Mouse (Mus musculus): ENCODE measurements around the gene Osbp2. TPM values are rescaled to one million over a fixed set of nuclear protein-coding genes. Genes with fewer than 3 reads are reported as not detected.
"Not testable (repeated sequence)": the region's sequence is repeated elsewhere in the genome, so short reads cannot be mapped to it uniquely, and the experiment has no call there.

Osbp2 gene
- polyA plus RNA-seq (2016; fragmentation: Nextera tagmentation; extraction: Ambion mirVana): 5.5 and 7.6 TPM in 2 replicates

DNA sequence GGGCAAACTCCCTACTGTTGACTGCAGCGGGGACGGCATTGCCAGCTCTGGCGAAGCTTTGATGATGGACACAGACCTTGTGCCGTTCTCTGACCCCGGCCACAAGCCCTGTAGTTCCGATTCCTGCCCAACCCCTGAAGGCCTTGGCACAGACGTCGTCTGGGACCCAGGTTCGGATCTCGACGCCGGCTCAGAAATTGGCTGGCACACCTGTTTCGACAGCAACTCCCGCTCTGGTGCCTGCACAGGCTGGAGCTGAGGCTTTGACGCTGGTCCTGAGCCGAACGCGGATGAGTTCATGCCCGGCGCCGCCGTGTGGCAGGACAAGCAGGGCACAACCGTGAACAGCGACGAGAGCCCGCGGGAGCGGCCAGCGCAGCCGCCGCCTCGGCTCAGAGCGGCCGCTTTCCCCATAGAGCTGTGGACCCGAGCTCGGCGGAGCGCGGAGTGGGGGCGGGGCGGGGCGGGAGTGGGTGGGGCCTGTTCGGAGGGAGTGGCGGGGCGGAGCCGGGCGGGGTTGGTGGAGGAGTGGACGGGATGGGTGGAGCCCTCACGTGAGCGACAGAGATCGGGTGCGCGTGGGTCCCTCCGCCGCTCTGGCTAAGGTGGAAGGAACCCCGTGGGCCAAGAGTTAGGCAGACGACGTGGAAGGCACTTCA lies at the start of gene Osbp2:
TSS of gene Osbp2 (minus strand) at position 450 of the 659 bp plus-strand sequence.
- Histone ChIP-seq H3K27me3 (replicated peaks) (peaks cover 5% of the 10 kb centered on the region; the same call in 1 of the 2 replicates), H3K4me2 (replicated peaks) (peak within 1 kb of the TSS; percentile 76), H3K27ac (no peak within 1 kb of the TSS), H3K36me3 (no peaks in the 10 kb centered on the region), H3K9ac (peak within 1 kb of the TSS; percentile 57), H3K4me1 (0 out of 2 replicates have a peak, but pooled peaks cover 4% of the 10 kb centered on the region), H3K9me3 (no peaks in the 10 kb centered on the region), H3K4me3 (peak within 1 kb of the TSS; percentile 42)
- ATAC-seq (ENCODE audit: low FRiP score, low read depth): peak; percentile 92
- WGBS: 4% methylated on average over 53 of the region's 58 CpGs

DNA sequence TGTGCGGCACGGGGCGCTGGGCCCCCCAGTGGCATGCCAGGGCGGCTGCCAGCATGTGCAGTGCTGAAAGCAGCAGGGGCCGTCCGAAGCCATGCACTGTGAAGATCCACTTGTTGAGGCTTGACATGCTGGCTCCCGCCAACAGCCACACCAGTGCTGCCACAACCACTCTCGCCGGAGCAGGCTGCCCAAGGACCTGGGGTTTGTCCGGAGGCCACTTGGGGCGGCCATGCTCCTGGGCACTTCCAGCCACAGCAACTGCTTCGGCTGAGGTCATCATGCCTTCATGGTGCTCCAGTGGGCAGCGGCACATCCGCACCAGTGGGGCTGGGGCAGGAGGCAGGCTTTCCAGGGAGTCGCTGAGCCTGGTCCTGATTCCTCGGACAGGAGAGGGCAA lies 49.2 kb upstream of the Osbp2 start:
- Histone ChIP-seq H3K36me3 (no peaks in the 10 kb centered on the region), H3K4me2 (replicated peaks) (peak overlapping the region; percentile 86), H3K4me1 (peaks cover 38% of the 10 kb centered on the region), H3K9me3 (no peaks in the 10 kb centered on the region), H3K9ac (peak overlapping the region; percentile 62), H3K27me3 (replicated peaks) (no peaks in the 10 kb centered on the region), H3K4me3 (peak overlapping the region; percentile 56), H3K27ac (no peak overlapping the region)
- 3% methylated on average over 16 of the region's 16 CpGs for WGBS
- peak; percentile 19 for ATAC-seq (ENCODE audit: low FRiP score, low read depth)

DNA sequence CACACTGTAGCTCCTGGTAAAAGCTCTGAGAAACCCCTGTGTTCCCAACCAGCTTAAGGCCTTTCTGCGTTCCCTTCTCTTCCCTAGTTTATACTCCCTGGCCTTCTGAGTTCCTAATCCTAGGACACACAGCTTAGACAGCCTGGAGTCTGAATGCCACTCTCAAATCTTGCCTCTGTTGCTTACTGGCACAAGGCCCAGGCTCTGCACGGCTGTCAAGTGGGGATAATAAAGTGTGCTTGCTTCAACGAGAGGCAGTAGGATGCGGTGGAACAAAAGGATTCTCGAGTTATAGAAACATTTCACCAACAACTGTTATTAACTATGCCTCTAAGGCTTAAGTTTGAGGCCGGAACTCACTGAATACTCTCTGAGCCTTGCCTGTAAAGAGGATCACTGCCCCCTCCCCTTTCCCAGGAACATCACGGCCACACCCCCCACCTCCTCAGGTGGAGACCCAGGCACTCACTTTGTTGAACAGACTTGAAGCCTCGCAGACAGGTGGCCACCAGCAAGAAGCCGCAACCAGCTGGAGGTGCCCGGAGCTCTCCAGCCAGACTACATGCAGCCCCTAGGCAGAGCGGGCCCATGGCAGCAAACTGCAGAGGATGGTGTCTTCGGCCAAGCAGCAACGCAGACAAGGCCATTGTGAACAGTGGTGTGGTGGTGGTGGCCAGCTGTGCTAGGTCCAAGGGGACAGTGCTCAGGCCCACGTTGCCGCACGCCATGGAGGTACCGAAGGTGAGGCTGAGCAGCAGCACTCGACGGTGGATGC lies 48.6 kb upstream of the Osbp2 start:
- Histone ChIP-seq H3K4me3 (peak overlapping the region; percentile 56), H3K4me2 (replicated peaks) (peak overlapping the region; percentile 86), H3K27ac (no peak overlapping the region), H3K36me3 (no peaks in the 10 kb centered on the region), H3K4me1 (peaks cover 38% of the 10 kb centered on the region), H3K9me3 (no peaks in the 10 kb centered on the region), H3K27me3 (replicated peaks) (no peaks in the 10 kb centered on the region), H3K9ac (peak overlapping the region; percentile 62; the same call in 1 of the 2 replicates)
- 16% methylated on average over 19 of the region's 19 CpGs for WGBS
- ATAC-seq (ENCODE audit: low FRiP score, low read depth): peak; percentile 11

GRCm38 (mm10) chr11:3911440-3911839 lies 47.7 kb upstream of the Osbp2 start:
- not testable (repeated sequence) for H3K27ac ChIP-seq, H3K9ac ChIP-seq
- 93% methylated on average over 6 of the region's 6 CpGs for WGBS

GRCm38 (mm10) chr11:3910513-3911310 lies 47.0 kb upstream of the Osbp2 start:
- Histone ChIP-seq H3K4me2 (replicated peaks) (peak overlapping the region; percentile 86), H3K4me3 (no peak overlapping the region; the same call in 1 of the 2 replicates), H3K9ac (peak overlapping the region; percentile 38; the same call in 1 of the 2 replicates), H3K4me1 (peaks cover 38% of the 10 kb centered on the region), H3K27ac (no peak overlapping the region), H3K27me3 (replicated peaks) (no peaks in the 10 kb centered on the region), H3K36me3 (no peaks in the 10 kb centered on the region), H3K9me3 (no peaks in the 10 kb centered on the region)
- WGBS: 57% methylated on average over 5 of the region's 5 CpGs
- no peak for ATAC-seq (ENCODE audit: low FRiP score, low read depth)

More at GRCm38 (mm10) chr11:3911440-3911839, 47.7 kb upstream of the Osbp2 start:
- peaks cover 38% of the 10 kb centered on the region for H3K4me1 ChIP-seq
- H3K27me3 ChIP-seq (replicated peaks); ATAC-seq (ENCODE audit: low FRiP score, low read depth); H3K36me3 ChIP-seq; H3K4me3 ChIP-seq; H3K9me3 ChIP-seq: not testable (repeated sequence)
- H3K4me2 ChIP-seq (replicated peaks): peak overlapping the region; percentile 86

- Histone ChIP-seq H3K36me3 (peaks cover 10% of the 10 kb centered on the region; the same call in 1 of the 2 replicates), H3K27ac (no peak overlapping the region), H3K4me2 (replicated peaks) (no peak overlapping the region), H3K9ac (no peak overlapping the region), H3K27me3 (replicated peaks) (no peaks in the 10 kb centered on the region), H3K4me3 (no peak overlapping the region), H3K9me3 (no peaks in the 10 kb centered on the region), H3K4me1 (peaks cover 36% of the 10 kb centered on the region)
- WGBS: 86% methylated on average over 4 of the region's 4 CpGs
- no peak for ATAC-seq (ENCODE audit: low FRiP score, low read depth)
Measured at GRCm38 (mm10) chr11:3909236-3909635, 45.5 kb upstream of the Osbp2 start.

GRCm38 (mm10) chr11:3905446-3905845 lies 41.7 kb upstream of the Osbp2 start:
- no peak for ATAC-seq (ENCODE audit: low FRiP score, low read depth)
- WGBS: 80% methylated on average over 1 of the region's 1 CpGs
- Histone ChIP-seq H3K36me3 (peaks cover 10% of the 10 kb centered on the region; the same call in 1 of the 2 replicates), H3K4me3 (no peak overlapping the region), H3K27ac (no peak overlapping the region), H3K4me1 (peaks cover 9% of the 10 kb centered on the region), H3K9me3 (no peaks in the 10 kb centered on the region), H3K9ac (no peak overlapping the region), H3K27me3 (replicated peaks) (no peaks in the 10 kb centered on the region), H3K4me2 (replicated peaks) (no peak overlapping the region)

- no peak overlapping the region for H3K4me3 ChIP-seq
- H3K27ac ChIP-seq: no peak overlapping the region
- H3K4me1 ChIP-seq: peaks cover 4% of the 10 kb centered on the region
- H3K9me3 ChIP-seq: no peaks in the 10 kb centered on the region
- H3K9ac ChIP-seq: no peak overlapping the region
- H3K36me3 ChIP-seq: peaks cover 10% of the 10 kb centered on the region; the same call in 1 of the 2 replicates
- WGBS: 89% methylated on average over 6 of the region's 6 CpGs
- no peaks in the 10 kb centered on the region for H3K27me3 ChIP-seq (replicated peaks)
- H3K4me2 ChIP-seq (replicated peaks): no peak overlapping the region
- no peak for ATAC-seq (ENCODE audit: low FRiP score, low read depth)
Measured at GRCm38 (mm10) chr11:3904673-3905072, 41.0 kb upstream of the Osbp2 start.

DNA sequence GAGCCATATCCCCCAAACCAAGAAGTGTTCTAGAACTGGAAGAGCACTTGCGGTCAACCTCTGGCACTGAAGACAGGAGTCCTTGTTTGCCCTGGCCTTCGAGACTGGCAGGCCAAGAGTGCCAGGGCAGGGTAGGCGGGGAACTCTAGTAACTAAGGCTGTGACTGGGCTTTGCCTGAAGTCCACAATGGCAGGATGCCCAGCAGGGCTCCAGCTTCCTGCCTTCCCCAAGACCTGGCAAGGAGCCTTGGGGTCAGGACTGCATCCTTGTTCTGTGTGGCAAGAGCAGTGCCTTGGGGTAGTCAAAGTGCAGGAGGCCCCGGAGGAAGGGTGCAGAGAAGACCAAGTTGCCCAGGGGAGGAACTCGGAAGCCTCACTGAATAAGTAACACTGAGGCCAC lies 39.3 kb upstream of the Osbp2 start:
- H3K4me2 ChIP-seq (replicated peaks): no peak overlapping the region
- no peak for ATAC-seq (ENCODE audit: low FRiP score, low read depth)
- H3K9ac ChIP-seq: no peak overlapping the region
- H3K27me3 ChIP-seq (replicated peaks): no peaks in the 10 kb centered on the region
- H3K27ac ChIP-seq: no peak overlapping the region
- H3K36me3 ChIP-seq: peaks cover 18% of the 10 kb centered on the region
- H3K9me3 ChIP-seq: no peaks in the 10 kb centered on the region
- WGBS: 84% methylated on average over 5 of the region's 5 CpGs
- no peaks in the 10 kb centered on the region for H3K4me1 ChIP-seq
- H3K4me3 ChIP-seq: no peak overlapping the region

- ATAC-seq (ENCODE audit: low FRiP score, low read depth): no peak
Measured at GRCm38 (mm10) chr11:3902516-3902915, 38.8 kb upstream of the Osbp2 start.

GRCm38 (mm10) chr11:3900296-3900695 lies 36.6 kb upstream of the Osbp2 start:
- Histone ChIP-seq H3K4me2 (replicated peaks) (no peak overlapping the region), H3K4me1 (peaks cover 4% of the 10 kb centered on the region; the same call in 1 of the 2 replicates), H3K27me3 (replicated peaks) (no peaks in the 10 kb centered on the region), H3K9ac (no peak overlapping the region), H3K36me3 (peaks cover 31% of the 10 kb centered on the region), H3K9me3 (no peaks in the 10 kb centered on the region), H3K27ac (no peak overlapping the region), H3K4me3 (no peak overlapping the region)
- no peak for ATAC-seq (ENCODE audit: low FRiP score, low read depth)
- 85% methylated on average over 6 of the region's 6 CpGs for WGBS

More at GRCm38 (mm10) chr11:3902516-3902915, 38.8 kb upstream of the Osbp2 start:
- 89% methylated on average over 3 of the region's 3 CpGs for WGBS
- H3K9ac ChIP-seq: no peak overlapping the region
- no peaks in the 10 kb centered on the region for H3K27me3 ChIP-seq (replicated peaks)
- no peaks in the 10 kb centered on the region for H3K9me3 ChIP-seq
- H3K4me3 ChIP-seq: no peak overlapping the region
- H3K27ac ChIP-seq: no peak overlapping the region
- H3K4me1 ChIP-seq: no peaks in the 10 kb centered on the region
- no peak overlapping the region for H3K4me2 ChIP-seq (replicated peaks)
- peaks cover 23% of the 10 kb centered on the region for H3K36me3 ChIP-seq

GRCm38 (mm10) chr11:3895933-3896332 lies 32.2 kb upstream of the Osbp2 start:
- H3K27ac ChIP-seq: no peak overlapping the region
- peaks cover 21% of the 10 kb centered on the region for H3K36me3 ChIP-seq
- no peak overlapping the region for H3K9ac ChIP-seq
- H3K9me3 ChIP-seq: no peaks in the 10 kb centered on the region
- 94% methylated on average over 1 of the region's 1 CpGs for WGBS
- H3K4me2 ChIP-seq (replicated peaks): no peak overlapping the region
- no peak for ATAC-seq (ENCODE audit: low FRiP score, low read depth)
- no peaks in the 10 kb centered on the region for H3K27me3 ChIP-seq (replicated peaks)
- peaks cover 4% of the 10 kb centered on the region; the same call in 1 of the 2 replicates for H3K4me1 ChIP-seq
- H3K4me3 ChIP-seq: no peak overlapping the region

Data from neural tube, embryonic 12.5 days (tissue).